Mouse (Mus musculus): ENCODE measurements at regions not wholly inside any gene's neighbourhood (a gene's known extent, or its start where the extent isn't known, plus 50 kb on each side); places are given as distances from the start of the nearest gene placed in this dataset.
A peak's percentile ranks its signal among the peaks of the same experiment; 100 is the strongest.

DNA sequence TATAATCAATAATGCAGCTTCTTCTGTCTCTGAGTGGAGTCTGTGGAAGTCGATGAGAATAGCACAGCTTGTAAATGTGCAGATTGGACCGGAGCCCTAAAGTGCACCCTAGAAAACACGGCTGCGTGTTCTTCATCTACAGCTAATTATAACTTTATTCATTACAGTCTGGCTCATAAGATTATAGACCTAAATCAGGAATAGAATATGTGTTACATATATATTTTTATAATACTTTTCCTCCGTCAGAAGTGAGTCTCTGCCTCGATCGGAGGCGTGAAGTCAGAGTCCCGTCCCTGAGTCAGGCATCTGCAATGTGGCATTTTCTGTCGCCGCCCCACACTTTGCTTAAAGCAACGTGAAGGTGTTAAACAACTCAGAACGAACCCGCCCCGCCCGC lies 288.7 kb upstream of the 4930535I16Rik start:
- intact Hi-C loops (cut with DNase I) = loop anchor here (2.0 to 5.0 kb wide), 3 partner anchors 32 to 391 kb away; no protein-coding TSS in a partner anchor
- peak; percentile 45 to 88 for DNase-seq (ENCODE audit: low spot score in 2 of 2)

DNA sequence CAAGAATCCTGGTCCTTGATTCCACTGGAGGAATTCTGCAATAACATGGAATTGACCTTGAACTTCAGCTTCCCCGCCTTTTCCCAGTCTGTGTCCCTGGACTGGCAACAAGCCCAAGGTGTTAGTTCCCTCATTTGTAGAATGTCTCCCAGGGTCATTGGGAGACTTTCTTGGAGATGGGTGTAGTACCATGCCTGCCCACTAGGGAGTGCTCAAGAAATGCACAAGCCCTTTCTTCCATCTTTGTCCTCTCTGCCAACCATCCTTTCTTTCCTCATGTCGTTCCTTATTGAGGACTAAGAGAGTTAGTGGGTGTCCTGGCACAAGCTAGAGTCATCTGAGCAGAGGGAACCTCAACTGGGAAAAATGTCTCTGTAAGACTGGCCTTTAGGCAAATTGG lies 285.9 kb upstream of the 4930535I16Rik start:
- intact Hi-C loops (cut with DNase I) = no loop called here
- no peak for DNase-seq (ENCODE audit: low spot score in 2 of 2)

DNA sequence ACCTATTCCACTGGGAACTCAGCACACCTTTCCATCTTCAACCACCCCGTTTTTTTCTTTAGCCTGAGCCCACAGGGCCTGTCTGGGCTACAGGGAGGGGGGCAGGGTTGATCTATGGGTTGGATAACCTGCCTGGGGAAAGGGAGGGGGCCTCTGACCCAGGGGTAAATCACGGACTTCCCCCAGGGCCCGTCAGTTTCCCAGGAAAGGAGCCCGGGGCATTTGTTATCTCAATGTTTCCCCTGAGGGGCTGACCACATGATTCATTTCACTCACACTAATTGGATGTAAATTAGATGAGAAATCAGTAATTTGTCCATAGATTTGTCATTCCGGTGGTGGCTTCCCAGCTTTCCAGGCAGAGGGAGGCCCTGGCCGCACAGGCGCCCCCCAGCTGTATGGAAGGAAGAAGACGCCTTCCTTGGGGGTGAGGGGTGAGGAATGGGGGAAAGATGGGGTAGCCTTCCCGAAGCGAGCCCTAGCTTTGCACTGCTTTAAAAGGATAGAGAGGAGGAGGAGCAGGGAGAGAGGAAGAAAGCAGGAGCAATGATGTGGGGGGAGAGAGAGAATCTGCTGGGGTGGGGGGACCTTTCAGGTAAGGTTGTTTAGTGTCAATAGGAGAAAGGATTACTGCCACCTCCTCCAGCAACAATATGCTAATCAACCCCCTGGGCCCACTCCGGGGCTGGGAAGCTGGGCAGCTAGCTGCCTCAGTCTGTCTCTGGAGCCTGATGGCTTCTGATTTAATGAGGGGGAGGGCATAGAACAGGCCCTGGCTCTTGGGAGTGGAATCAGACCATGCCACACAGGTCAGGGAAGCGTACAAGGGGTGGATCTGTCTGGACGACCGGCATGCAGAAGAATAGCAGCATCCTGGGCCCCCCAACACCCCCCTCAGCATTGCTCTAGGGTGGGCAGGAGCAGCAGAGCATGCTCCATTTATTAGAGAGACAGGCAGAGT lies 282.3 kb upstream of the 4930535I16Rik start:
- intact Hi-C loops (cut with DNase I) = loop anchor here (1.0 to 2.0 kb wide), 2 partner anchors 57 to 375 kb away; no protein-coding TSS in a partner anchor

DNA sequence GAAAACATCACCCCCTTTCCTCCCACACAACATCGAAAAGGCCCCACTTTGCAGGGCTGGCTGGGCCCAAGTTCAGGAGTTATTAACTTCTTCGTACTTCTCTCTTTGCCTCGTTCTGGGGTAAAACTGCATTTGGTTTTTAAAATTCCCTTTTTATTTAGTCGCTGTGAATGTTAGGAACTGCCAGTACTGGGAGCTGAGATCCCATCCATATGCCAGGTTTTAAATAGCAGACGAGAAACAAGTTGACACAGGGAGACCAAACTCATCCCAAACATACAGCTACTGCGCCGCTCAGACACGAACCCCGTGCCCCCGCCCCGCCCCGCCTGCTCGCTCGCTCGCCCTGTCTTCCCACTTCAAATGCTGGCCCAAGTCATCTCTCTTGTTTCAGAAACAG lies 281.0 kb upstream of the 4930535I16Rik start:
- intact Hi-C loops (cut with DNase I) = loop anchor here (1.0 to 2.0 kb wide), 2 partner anchors 56 to 376 kb away; no protein-coding TSS in a partner anchor
- DNase-seq (ENCODE audit: low spot score in 2 of 2) = peak; percentile 27 to 78

More for the DNA sequence above, 282.3 kb upstream of the 4930535I16Rik start:
- no peak for DNase-seq (ENCODE audit: low spot score in 2 of 2)

DNA sequence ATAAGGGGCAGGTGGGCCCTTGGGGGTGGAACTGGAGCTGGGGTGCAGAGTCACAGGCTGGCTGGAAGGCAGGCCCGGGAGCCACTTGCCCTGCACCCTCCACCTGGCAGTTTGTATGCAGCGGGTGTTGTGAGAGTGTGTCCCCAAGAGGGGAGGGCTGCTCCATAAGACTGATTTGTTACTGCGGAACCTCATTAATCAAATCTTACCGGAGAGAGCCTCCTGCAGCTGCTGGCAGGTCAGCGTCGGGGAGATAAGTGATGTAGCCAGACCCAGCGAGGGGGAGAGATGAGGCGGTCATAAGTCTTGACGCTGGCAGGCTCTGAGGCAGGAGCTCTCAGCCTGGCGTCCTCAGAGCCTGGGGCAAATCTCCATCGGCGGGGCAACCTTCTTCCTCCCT lies 278.9 kb upstream of the 4930535I16Rik start:
- intact Hi-C loops (cut with DNase I) = no loop called here
- DNase-seq (ENCODE audit: low spot score in 2 of 2) = no peak

DNA sequence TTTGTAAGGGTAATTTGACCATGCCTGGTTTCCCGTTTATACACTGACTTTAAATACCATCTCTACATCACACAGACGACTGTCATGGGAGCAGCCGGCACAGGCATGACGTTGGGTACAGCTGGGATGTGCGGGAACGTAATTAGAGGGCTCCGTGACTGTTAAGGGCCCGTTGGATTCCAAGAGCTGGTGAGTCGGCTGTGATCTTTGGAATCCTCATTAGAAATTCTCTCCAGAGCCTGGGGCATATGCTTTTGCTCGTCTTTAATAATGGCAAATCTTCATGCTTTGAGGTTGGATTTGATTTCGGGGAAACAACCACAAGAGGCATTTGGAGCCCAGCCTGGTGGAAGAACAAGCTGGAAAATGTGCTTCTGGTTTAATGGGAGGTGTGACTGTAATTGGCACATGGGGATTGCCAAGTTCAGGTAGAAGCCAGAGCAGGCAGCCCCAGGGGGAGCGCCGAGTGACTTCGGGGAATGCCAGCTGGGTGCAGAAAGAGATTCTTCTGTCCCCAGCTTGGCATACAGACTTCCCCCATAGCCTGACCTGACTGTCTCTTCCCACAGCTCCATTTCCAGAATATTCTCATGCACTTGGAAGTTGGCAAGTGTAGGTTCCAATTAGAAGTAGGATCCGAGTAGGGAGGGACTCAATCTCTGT lies 275.4 kb upstream of the 4930535I16Rik start:
- DNase-seq (ENCODE audit: low spot score in 2 of 2) = no peak
- intact Hi-C loops (cut with DNase I) = no loop called here

DNA sequence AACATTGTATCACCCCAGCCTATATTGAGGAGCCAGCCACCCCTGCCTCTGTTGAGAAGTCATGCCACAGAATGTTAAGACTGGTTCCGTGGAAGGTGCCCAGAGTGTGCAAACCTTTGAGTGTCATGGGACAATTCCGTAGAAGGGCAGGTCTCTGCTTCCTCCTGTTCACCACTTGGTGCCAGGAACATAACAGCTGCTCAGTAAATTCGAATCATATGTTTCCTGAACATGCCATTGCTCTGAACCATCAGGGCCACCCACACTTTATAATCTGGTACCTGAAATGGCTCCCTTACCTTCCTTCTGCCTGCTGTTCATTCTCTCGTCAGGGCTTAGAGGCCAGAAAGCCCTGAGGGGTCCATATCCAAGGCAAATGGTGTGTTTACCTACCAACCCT lies 273.0 kb upstream of the 4930535I16Rik start:
- intact Hi-C loops (cut with DNase I) = no loop called here
- no peak for DNase-seq (ENCODE audit: low spot score in 2 of 2)

DNA sequence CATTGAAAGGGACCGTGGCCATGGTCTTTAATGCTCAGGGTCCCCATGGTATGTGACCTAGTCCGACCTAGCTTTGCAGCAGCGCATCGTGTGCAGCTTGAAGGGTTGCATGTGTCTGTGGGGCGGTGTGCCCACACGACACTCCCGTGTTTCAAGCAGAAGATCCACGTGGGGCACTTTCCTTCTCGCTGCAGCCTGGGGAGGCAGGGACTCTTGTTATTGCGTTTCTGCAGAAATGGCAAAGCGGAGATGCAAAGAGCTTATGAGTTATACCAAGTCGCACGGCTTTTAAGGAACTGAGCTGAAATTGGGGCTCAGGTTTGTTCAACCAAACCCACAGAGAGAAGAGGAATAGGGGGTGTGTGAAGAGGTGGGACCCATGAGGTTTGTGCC lies 272.2 kb upstream of the 4930535I16Rik start:
- DNase-seq (ENCODE audit: low spot score in 2 of 2) = peak; percentile 21 to 58
- intact Hi-C loops (cut with DNase I) = no loop called here

DNA sequence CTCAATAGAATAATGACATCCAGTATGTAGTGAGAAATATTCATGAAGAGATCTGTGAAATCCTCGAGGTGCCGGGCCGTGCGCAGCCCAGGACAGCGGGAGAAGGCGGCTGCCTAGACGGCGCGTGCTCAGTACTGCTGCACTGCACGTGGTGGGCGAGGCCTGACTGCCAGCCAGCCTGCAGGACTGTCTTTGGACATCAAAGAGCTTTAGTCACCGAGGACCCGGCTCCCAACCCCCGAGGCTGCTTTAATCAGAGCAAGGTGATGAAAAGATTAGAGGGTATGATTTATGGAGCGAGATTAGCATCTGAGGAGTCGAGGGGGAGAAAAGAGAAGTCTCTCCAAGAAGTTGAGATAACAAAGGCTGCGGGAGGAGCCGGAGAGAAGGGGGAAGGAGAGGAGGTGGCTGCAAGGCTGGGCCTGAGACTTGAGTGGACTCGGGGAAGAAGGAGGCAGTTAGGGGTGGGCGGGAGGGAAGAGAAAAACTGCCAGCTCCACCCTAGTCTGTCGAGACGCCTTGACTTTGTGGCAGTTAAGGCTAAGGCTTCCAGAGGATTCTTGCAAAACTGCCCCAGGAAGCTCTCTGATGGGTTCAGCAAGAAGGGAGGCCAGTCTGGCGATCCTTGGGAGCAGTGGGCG lies 271.6 kb upstream of the 4930535I16Rik start:
- DNase-seq (ENCODE audit: low spot score in 2 of 2) = peak; percentile 48 to 57
- intact Hi-C loops (cut with DNase I) = no loop called here

DNA sequence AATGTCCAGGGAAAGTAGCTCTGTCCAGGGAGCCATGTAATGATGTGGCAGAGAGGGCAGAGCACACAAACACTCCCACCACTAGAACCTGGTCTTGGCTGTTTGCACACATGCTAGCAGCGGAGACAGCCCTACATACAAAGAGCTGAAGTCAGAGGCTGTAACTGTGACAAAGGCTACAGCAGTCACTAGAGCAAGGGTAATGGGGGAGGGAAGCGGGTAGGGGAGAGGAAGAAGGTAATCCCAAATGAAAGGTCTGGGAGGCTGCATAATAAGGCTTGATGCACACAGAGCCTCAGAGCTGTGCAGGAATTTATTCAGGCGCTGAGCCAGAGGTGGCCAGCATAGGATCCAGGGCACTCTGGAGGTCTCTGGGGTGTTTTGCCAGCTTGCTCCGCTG lies 269.3 kb upstream of the 4930535I16Rik start:
- intact Hi-C loops (cut with DNase I) = no loop called here

DNA sequence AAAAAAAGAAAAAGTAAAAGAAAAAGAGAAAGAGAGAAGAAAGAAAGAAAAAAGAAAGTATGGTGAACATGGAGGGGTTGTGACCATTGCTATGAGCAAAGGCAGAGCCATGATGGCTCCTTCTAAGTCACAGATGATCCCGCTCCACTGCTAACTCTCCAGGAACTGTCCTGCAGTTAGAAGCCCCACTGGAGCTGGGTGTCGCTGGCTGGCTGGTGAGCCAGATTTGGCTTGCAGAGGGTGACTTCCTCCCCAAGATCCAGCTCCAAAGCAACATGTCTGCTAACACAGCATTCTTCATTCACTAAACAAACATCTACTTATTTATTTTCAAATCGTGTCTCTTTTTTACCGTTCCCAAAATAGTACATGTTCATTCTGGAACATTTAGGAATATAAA lies 263.5 kb upstream of the 4930535I16Rik start:
- intact Hi-C loops (cut with DNase I) = no loop called here

More for the DNA sequence above, 269.3 kb upstream of the 4930535I16Rik start:
- no peak for DNase-seq (ENCODE audit: low spot score in 2 of 2)

DNA sequence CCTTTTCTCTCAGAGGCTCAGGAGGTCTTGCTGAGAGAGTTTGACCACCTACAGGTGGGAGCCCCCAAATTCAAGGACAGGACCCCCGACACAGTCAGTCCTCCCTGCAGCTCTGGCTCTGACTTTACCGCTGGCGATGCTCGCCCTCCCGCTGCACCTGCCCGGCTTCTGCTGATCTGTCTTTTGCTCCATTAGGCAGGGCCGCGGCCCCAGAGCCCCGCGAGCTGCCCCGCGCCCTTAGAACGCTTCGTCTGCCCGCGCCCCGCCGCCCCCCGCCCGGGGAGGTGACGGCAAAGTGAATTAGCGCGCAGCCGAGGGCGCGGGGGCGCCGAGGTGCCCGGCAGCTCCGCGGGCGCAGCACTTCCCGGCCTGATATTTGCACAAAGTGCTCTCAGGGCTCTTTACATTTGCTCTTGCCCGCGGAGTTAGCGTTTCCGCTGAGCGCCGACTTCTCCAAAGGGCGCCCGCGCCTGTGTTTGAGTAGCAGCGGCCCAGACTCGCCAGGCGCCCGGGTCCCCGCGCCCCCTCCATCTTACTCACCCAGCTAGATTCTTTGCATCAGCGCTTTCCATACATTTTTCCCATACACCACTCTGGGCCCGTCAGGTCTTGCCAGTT lies 260.7 kb upstream of the 4930535I16Rik start:
- peak; percentile 24 to 49 for DNase-seq (ENCODE audit: low spot score in 2 of 2)
- intact Hi-C loops (cut with DNase I) = no loop called here

More for the DNA sequence above, 263.5 kb upstream of the 4930535I16Rik start:
- no peak for DNase-seq (ENCODE audit: low spot score in 2 of 2)

DNA sequence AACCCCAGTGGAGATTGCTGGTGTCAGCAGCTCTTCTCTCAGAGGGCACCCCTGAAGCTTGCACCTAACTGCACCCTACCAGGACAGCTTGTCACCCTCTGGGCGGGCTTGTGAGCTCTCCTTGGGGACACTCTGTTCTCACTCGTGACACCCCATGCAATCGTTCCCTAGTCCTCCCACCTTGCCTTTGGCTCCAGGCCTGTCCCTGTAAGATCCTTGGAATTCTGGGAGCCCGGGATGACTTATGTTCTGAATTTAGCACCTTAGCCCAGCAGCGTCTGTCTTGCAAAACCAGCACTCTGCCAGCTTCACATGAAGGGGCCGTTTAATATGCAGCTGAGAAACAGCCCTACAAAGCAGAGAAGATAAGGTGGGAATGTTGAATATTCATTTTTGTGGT lies 257.7 kb upstream of the 4930535I16Rik start:
- intact Hi-C loops (cut with DNase I) = loop anchor here (1.0 to 2.0 kb wide), 2 partner anchors 31 to 32 kb away; no protein-coding TSS in a partner anchor
- DNase-seq (ENCODE audit: low spot score in 2 of 2) = peak; percentile 67 to 95

DNA sequence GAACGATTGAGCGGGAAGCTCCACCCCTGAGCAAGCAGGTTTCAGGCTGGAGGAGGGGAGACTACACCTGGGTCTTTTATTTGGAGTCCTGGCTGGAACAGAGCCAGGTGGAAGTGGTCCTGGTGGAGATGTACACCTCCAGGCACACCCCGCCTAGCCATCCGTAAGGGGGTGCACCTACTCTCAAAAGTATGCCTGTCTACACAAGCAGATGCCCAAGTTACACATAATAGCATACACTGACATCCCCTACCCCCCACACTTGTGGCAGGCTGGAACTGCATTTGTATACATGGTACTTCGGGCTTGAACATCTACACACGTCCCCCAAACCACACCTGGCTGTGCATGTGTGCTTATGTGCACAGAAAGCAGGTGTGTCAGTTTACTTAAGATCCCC lies 236.8 kb upstream of the 4930535I16Rik start:
- no peak for DNase-seq (ENCODE audit: low spot score in 2 of 2)
- intact Hi-C loops (cut with DNase I) = no loop called here

DNA sequence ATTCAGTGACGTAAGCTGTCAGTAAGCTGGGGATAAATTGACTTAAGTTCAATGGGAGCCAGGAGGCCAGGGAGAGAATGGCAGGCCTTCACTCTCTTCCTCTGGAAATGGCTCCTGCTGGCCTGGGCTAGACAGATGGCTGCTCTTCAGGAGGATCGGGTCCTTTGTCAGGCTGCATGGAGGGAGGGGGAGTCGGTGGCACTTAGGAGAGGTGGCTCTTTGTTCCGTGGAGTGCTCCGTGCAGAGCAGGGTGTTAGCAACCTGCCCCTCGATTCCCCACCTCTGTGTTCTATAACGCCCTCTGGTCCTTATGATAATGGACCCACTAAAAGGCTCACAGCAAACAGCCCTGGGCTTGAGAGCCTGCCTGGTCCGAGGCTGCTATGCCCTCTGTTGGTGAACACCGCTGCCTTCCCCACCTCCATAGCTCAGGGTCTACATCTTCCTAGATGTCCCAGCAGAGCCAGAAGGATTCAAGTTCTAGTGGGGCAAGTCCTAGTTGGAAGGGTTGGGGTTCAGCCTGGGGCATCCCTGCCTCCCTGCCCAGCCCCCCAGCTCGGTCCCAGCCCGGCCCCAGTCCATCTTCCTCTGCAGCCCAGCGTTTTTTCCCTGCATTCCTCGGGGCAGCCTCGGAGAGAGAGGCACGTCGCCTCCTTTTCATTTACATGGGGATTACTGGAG lies 232.1 kb upstream of the 4930535I16Rik start:
- DNase-seq (ENCODE audit: low spot score in 2 of 2) = no peak
- intact Hi-C loops (cut with DNase I) = loop anchor here (10.0 kb wide), 1 partner anchor 425 kb away; no protein-coding TSS in a partner anchor

DNA sequence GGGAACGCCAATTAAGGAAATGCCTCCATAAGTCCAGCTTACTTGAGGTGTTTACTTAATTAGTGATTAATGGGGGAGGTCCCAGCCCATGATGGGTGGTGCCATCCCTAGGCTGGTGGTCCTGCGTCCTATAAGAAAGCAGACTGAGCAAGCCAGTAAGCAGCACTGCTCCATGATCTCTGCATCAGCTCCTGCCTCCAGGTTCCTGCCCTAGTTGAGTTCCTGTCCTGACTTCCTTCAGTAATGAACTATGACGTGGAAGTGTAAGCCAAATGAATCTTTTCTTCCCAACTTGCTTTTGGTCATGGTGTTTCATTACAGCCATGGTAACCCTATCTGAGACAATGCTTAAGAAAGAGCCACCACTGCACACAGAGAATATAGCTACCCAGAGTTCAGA lies 231.2 kb upstream of the 4930535I16Rik start:
- intact Hi-C loops (cut with DNase I) = loop anchor here (10.0 kb wide), 1 partner anchor 426 kb away; no protein-coding TSS in a partner anchor
- no peak for DNase-seq (ENCODE audit: low spot score in 2 of 2)

DNA sequence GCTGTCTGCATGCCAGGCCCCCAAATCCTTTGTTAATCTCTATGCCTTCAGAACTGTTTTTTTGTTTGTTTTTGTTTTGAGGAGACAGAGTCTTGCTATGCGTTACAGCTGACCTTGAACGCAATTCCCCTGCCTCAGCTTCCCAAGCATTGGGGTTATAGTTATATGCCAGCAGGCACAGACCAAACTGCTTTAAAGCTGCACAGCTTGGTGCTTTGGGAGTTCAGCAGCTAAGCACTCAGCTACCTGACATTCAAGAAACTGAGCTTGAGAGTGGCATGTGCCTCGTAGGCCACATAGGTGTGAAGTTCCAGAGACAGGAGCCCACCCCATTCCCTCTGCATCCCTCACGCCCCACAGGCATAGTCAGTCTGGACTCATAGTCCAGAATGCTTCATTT lies 229.5 kb upstream of the 4930535I16Rik start:
- intact Hi-C loops (cut with DNase I) = loop anchor here (10.0 kb wide), 1 partner anchor 428 kb away; no protein-coding TSS in a partner anchor
- DNase-seq (ENCODE audit: low spot score in 2 of 2) = no peak

DNA sequence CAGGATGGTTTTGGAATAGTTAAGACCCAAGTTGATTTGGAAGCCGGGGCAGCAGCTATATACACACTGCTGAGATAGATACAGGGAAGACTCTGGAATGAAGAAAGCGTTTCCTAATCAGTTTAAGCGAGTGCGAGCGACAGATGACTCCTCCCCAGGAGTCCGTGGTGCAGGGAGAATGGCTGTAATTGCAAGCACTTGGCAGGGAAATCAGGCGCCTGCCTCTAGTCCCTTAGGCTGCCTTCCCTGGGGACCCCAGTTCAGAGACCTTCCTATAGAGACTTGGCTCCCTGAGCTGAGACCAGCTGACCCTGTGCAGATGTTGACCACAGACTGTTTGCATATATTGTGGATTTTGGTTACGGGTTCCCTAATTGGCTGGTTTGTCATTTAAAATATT lies 228.3 kb upstream of the 4930535I16Rik start:
- DNase-seq (ENCODE audit: low spot score in 2 of 2) = no peak
- intact Hi-C loops (cut with DNase I) = loop anchor here (10.0 kb wide), 1 partner anchor 429 kb away; no protein-coding TSS in a partner anchor

DNA sequence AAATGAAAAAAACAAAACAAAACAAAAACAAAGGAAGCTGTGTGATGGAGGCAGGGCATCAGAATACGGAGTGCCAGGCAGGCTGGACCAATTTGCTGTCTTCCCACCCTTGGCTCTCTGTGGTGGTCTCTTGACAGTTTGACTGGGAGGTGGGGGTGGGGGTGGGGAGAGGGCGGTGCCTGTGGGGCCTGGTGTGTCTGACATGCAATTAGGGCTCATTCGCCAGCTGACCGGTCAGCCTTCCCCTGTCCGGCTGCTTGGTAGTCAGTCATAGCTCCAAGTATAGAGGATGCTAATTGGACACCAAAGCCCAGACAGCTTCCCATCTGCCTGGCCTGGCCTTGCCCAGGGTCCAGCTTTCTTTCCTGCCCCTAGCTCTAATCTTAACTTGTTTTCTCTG lies 225.8 kb upstream of the 4930535I16Rik start:
- intact Hi-C loops (cut with DNase I) = loop anchor here (1.0 to 10.0 kb wide), 6 partner anchors 32 to 514 kb away; partner anchors contain the start of gene Pou3f1
- no peak for DNase-seq (ENCODE audit: low spot score in 2 of 2)
